Mouse (Mus musculus) left cerebral cortex, adult 9 months (tissue): ENCODE results near the gene Tor1aip1.
"Not testable (repeated sequence)": the region's sequence is repeated elsewhere in the genome, so short reads cannot be mapped to it uniquely, and the experiment has no call there.

Source experiments
- DNase-seq, 2 experiments: peaks; one replicate each; pipeline ENCODE4 v3.0.0; 2022; ENCODE audit warnings: low spot score in 2 of 2

Gene Tor1aip1

DNA sequence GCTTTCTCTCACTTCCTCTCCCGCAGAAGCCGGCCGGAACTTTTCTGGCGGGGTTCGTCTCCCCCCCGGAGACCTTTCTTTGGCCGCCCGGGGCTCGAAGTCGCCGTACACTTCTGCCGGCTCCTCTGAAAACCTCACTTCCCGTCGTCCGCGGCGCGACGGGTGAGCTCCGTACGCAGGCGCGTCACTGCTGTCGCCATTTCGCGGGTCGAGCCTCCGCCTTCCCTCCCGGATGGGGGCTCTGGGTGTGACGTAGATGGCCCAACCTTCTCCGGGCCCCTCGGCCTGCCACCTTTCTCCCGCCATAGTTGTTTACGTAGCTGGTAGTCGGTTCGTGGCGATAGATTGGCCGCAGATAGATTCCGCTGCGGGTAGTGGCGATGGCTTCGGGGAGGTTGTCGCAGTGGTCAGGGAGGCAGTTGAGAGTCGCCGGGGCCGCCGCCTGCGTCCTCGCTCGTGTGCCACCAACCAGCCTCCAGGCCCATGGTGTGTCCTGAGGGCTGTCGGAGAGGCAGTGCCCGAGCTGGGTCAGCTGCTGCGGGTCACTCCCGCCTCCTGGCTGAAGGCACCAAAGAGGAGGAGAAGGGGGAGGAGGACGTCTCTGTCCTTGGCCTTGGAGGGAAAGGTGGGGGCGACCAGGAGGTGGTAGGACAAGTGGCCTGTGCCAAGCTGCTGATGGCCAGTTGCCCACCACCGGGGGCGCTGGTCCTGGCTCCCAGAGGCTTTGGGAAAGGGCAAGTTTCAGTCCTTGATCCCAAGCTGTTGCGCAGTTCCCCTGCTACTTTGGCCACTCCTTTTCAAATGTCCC is at the start of gene Tor1aip1:
TSS of gene Tor1aip1 (minus strand) at position 551 of the 808 bp plus-strand sequence.
- peak; percentile 96 to 98 for DNase-seq

DNA sequence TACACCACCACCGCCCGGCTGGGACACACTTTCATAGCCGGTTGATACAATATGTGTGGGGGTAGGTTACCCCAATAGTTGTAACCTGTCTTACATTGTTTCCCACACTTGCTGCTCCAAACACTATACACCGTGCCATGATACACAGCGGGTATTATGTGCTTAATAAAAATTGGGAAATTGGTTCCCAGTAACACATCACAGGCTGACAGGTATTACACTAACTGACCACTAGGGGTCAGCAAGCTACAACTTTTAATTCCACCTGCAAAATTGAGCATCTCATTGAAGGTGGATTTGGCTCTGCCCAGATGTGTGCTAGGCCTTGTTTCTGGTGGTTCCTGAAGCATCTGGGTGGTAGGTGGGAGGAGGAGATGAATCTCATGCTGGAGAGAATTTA is 49.5 kb upstream of the Tor1aip1 start:
- DNase-seq: peak in 1 of 2 experiments; percentile 50

DNA sequence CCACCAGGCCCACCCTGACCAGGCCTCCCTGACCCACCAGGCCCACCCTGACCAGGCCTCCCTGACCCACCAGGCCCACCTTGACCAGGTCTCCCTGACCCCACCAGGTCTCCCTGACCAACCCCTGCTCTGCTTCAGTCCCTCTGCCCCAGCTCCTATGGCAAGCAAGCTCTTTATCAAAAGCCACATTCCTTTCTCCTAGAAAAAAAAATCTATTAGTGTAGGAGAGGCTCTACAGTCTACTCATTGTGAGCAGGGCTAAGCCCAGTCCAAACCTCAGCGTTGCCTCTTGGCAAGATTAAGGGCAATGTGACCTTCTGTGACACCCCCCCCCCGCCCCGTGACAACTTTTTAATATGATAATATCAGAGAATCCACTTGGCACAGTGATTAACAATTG is 48.3 kb upstream of the Tor1aip1 start:
- DNase-seq: no peak

DNA sequence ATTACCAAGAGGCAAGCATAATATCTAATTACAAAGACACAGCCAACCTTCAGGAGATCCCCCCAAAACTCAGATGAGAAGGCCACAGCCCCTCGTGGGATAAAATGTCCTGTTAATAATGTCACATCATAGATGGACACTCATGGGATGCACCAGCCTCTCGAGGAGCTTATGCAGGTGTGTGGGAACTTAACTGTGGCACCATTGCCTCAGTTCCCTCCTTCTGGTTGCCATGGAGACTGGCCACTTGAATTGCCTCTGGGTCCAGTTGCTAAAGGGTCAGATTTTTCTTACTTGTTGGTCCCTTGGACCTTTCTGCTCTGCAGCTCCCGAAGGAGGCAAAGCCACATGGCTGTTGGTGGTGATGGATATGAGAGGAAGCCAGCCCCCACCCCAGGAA is 41.4 kb upstream of the Tor1aip1 start:
- no peak for DNase-seq

DNA sequence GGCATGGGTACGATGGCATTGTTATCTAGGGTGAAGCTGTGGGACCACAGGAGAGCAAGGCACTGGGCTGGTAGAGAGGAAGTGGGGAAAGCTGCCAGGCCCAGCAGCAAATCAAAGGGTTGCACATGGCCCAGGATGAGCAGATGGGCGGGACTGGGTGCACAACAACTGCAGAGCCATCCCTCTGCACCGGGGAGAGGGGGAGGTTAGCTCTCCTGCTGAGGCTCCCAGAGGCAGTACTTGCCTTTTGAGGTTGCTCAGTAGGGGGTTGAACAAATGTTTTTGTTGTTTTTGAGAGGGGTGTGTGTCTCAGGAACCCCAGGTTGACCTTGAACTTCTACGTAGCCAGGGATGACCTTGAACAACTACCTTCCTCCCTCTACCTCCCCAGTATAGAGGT is 40.2 kb upstream of the Tor1aip1 start:
- no peak for DNase-seq

DNA sequence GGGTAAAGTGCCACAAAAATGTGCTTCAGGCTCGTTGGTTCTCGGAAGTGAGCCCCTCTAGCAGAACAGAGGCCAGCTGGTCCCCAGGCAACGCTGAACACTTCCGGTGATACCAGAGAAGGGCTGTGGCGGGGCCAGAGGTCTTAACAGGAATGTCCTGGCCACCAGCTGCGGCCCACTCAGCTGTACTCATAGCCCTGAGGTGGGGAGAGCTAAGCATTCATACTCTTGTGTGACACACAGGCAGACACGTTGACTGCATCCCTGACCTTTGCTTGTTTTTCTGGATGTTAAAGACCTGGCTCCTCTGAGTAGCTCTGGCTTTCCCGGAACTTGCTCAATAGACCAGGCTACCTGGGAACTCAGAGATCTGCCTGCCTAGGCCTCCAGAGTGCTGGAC is 38.3 kb upstream of the Tor1aip1 start:
- DNase-seq: no peak

DNA sequence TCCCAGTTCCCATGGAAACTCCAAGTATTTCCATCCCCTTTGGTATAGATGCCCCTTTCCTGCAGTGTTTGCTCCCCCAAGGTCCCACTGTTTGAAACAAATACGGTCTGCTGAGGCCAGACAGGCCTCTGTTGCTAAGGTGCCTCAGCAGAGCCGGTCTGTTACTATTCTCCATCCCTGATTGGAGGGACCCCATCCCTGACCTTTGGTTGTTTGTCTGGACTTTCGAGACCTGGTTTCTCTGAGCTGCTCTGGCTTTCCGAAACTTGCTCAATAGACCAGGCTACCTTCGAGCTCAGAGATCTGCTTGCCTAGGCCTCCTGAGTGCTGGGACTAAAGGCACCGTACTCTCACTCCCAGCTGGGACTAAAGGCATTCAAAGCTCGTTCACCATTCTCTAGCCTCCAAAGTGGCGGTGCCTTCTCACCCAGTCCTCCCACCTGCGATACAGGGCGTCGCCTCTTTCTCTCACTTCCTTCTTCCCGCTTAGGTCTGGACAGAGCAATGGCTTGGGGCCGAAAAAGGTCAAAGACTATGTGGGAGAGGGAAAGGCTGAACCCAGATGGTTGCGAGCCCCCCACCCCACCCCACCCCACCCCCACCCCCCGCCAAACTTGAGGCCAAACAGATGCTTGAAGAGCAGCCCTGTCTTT is 37.0 kb upstream of the Tor1aip1 start:
- no peak for DNase-seq

DNA sequence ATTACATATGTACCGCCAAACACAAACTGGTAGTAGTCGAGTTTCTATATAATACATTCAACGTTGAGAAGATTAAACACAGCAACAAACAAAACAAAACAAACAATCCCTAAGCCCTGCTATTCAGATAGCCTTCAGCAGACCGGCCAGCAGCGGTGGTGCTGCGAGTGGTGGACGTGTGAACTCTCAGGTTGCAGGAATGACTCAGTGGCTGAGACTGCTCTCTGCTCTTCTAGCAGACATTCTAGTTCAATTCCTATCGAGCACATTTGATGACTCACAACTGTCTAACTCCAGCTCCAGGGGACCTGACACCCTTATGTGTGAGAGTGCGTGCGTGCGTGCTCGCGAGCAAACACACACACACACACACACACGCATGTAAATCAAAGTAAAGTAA is 33.8 kb upstream of the Tor1aip1 start:
- no peak for DNase-seq

DNA sequence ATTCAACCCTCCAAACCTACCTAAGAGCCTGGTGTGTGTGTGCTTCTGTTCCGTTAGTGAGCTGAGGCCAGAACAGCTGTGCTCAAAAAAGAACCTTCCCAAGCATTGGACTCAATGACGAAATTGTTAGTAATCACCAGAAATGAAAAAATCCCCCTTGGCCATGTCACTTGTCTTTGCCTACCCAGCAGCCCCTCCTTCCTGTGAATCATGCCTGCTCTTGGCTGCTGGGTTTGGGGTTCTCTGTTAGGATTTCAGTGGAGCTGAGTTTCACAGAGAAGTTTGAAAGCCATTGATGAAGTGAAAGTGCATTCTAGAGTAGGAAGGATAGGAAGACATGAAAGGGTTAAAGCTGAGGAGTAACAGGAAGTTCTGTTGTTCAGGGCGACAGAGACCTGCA is 29.9 kb upstream of the Tor1aip1 start:
- no peak for DNase-seq

DNA sequence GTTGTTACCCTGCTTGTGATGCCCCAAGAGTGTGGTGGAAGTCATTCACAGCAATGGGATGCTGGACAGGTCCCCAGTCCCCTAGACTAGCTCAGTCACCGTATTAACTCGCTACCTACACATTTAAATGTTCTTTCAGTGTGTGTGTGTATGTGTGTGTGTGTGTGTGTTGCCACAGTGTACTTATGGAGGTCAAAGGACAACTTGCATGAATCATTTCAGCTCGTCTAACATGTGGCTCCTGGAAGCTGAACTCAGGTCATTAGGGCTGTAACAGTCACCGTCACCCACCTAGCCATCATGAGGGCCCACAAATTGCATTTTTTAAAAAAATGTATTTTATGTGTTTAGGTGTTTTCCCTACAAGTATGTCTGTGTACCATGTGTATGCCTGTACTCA is 25.9 kb upstream of the Tor1aip1 start:
- no peak for DNase-seq

DNA sequence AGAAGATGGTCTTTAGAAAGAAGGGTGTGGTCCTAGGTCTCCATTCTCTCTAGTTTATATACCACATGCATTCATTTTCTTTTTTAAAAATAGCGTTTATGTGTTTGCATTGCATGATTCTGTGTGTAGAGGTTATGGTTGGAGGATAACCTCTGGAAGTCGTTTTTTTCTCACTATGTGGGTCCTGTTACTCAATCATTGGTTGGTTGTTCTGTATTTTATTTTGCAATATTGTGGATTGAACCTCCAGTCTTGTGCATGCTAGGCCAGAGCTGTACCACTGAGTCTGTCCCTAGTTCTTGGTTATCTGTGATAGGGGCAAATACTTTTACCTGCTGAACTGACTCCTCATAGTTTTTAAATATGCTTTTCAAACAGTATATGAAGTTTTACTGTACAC is 21.9 kb upstream of the Tor1aip1 start:
- DNase-seq: no peak

DNA sequence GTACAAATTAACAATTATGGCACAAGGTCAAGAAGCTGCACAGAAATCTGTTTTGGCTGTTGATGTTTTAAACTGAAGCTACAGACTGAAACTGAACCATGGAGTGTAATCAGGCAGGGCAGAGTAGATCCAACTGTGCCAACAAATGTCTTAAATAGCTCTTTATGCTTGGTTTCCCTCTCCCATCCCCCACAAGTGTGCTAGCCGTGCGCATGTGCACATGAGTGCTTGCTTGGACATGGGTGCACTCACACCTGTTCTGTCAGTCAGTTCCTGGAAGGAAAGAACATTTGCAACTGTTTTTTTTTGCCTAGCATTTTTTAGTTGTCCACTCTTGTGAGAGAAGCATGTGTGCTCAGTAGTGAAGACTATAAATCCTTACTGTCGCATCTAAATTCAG is 10.4 kb upstream of the Tor1aip1 start:
- no peak for DNase-seq

DNA sequence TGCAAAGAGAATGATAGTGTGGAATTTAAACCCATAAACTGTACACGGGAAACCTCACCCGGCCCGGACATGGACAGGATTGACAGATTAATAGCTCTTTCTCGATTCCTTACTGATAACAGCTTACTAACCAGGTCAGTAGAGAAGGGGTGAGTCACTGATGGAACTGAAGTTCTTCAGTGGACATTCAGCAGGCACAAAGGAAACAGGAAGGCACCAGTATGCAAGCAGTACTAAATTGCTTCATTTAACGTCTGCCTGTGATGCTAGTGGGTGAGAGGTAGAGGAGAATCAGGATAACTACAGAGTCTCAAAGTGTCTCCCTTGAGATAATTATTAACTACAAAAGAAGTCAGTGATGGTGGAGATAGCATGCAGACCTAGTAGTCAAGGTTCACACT is 7.9 kb upstream of the Tor1aip1 start:
- DNase-seq: no peak

DNA sequence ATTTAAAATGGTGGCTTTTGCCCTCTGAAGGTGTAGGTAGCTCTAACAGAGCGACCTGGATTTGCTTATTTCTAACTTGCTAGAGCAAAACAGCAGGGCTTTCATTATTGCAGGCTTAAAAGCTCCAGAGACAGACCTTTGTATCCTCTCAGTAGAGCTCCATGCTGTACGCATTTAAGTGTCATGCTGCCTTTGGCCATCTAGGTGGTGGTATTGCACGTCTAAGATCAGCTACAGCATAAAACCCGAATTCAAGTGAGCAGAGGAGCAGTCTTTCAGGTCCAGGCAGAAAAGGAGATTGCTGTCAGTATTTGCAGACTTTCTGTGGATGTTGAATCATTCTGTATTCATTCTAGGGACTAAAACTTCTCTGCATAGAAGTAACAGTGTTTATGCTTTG is 6.7 kb upstream of the Tor1aip1 start:
- DNase-seq: no peak

DNA sequence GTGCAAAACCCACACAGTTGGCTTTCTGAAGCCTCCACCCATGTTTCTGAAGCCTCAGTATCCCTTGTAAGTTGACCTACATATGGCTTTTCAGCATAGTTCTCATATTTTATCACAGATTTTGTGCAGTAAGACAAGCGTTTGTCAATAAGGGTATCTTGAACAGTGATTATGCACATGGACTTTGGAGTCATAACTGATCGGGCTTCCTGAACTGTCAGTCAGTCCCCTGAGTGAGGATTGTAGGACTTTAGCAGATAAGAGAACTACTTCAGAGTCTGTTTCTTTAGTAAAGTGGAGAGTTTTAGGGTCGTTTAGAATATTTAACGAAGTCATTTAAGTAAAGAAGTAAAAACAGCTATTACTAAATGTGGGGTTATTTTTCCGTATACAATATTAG is 6.2 kb upstream of the Tor1aip1 start:
- DNase-seq: no peak

DNA sequence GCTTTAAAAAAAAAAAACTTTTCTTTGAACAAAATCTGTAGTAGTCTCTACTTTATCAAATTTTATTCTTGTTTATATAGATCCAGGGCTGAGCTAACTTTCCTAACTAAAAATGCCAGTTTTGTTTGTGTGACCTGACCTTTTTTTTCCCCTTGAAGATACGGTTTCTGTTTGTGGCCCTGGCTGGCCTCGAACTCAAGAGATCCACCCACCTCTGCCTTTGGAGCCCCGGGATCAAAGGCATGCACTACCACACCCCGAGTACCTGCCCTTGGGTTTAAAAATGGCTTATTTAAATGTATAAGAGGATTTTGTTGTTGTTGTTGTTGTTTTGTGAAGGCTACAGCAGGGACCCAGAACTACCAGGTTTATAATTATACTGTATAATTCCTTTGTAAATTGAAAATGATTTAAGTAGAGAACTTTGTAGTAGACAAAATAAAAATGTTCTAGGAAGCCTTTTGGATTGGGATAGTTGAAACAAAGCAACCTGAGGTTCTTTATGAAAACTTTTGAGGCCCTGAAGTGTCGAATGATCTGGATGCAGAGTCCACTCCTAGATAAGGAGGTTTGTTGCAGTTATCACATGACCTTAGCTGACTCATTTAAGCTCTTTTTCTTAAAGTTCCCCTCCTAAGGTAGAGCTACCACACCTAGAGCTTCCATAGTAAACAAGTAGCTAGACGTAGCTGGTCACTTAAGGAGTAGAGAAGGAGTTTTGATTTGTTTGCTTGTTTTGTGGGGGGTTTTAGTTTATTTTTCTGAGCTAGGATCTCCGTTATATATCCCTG is 5.4 kb upstream of the Tor1aip1 start:
- DNase-seq: no peak

DNA sequence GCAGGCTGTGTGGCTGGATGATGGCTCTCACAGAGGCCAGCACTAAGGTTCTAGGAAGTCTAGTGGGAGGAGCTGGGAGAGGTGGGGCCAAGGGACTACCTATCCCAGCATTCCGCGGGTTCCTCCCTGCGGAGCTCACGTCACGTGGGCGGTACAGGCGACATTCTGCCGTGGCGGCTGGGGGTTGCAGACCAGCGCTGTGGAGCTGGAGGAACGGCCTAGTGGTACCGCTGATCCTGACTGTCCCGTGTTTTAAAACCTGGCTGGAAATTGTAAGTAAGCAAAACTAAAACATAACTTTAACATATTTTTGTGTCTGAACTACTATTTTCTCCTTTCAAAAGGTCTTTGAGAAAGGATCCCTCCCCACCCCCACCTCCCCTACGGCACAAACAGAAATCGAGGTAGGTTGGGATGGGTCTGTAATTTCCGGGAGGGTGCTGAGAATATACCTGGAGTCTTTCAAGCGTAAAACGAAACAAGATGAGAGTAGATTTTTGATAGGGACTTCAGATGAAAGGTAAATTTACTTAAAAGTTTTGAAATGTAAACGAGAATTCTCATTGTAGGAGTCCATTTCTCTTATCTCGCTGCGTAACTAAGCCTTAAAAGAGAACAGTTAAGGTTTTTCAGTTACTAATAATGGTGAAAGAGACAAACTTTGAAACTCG is 4.6 kb upstream of the Tor1aip1 start:
- DNase-seq: peak; percentile 79 to 92

DNA sequence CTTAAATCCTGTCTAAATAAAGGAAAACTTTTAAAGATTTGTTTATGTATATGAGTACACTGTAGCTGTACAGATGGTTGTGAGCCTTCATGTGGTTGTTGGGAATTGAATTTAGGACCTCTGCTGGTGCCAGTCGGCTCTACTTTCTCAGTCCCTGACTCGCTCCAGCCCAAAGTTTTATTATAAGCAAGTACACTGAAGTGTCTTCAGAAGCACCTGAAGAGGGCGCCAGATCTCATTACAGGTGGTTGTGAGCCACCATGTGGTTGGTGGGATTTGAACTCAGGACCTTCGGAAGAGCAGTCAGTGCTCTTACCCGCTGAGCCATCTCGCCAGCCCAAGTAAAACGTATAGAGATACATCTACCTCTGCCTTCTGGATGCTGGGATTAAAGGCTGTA is 3.7 kb upstream of the Tor1aip1 start:
- DNase-seq: not testable (repeated sequence)

DNA sequence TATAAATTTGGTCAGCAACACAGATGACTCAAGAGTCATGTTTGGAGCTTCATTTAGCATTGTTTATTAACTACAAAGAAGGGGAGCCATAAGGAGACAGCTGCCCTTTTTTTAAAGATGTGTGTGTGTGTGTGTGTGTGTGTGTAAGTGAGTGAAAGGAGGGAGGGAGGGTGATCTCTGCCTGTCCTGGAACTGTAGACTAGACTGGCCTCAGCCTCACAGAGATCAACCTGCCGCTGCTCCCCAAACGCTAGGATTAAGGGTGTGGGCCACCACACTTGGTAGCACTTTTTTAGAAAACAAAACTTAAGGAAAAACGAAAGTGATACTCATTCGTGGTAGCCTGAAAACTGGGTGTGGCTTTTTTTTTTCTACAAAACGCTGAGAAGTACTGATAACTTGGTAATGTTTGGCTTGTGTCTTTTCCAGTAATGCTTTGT is 884 bp upstream of the Tor1aip1 start:
- DNase-seq: no peak

DNA sequence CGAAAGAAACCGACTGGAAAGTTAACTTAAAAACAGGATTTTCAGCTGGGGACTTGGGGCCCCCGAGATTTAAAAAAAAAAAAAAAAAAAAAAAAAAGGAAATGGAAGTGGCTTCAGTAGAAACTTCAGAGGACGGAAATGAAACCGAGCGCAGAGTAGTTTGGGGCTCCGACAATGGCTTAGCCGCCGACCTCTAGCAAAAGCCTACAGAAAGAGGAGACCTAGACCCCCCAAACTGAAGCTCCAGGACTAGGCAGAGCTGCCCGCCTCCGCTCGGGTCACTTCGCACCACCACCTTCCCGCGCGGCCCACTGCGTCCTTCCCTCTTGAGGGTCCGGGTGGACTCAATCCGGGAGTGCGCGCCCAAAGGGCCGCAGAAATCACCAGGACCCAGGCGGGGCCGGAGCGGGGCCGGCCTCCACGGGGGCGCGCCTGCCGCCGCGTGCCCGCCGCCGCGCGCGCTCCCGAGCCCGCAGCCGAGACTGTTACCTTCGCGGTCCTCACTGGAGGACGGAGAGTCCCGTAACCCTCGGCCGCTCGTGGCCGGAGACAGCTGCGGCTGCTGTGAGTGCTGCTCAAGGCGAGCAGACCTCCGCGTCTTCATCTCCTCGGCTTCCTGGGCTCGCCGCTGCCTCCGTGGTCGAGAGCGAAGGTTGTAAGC is 881 bp downstream of the Tor1aip1 start, which contains the start of gene Tor1aip2:
TSS of gene Tor1aip2 (plus strand) at position 135 of the 661 bp plus-strand sequence.
- DNase-seq: no peak

DNA sequence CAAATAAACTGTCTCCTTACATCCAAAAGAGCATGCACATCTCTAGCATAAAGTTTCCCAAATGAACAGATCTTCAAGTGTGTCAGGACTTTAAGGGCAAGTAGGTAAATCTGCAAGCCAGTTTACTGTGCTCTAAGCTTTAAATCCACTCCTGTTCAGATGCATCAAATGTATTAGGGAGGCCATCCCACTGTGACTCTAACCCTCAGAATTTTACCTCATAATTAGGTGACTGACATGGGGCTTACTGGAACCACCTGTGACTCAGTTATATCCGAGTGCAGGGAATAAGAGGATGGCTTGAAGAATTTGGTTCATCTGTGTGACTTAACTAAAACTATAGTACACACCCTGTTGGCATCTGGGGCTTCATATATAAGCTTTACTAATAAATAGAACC is 1.6 kb downstream of the Tor1aip1 start:
- no peak for DNase-seq
